Mouse (Mus musculus) retina, adult 2 months (tissue): Measurements from ENCODE around the gene Crot.
"Not testable (repeated sequence)": the region's sequence is repeated elsewhere in the genome, so short reads cannot be mapped to it uniquely, and the experiment has no call there.

Source experiments
- DNase-seq: peaks from one replicate; pipeline ENCODE4 v3.0.0-alpha.2; 2012; ENCODE audit warnings: low read depth, low spot score

Crot gene

GRCm38 (mm10) chr5:8995966-8996685, 998 bp downstream of the Crot start:
- no peak for DNase-seq

GRCm38 (mm10) chr5:8991626-8992025, 5.5 kb downstream of the Crot start:
- DNase-seq = no peak

GRCm38 (mm10) chr5:8990526-8990925, 6.6 kb downstream of the Crot start:
- DNase-seq = no peak

- DNase-seq = no peak
These were observed 9.2 kb downstream of the Crot start for GRCm38 (mm10) chr5:8987925-8988324.

- DNase-seq = no peak
These were observed 11.7 kb downstream of the Crot start for GRCm38 (mm10) chr5:8985470-8985869.

- no peak for DNase-seq
These were observed 22.4 kb downstream of the Crot start for GRCm38 (mm10) chr5:8974721-8975120.

- no peak for DNase-seq
These were observed 24.8 kb downstream of the Crot start for GRCm38 (mm10) chr5:8972355-8972754.

GRCm38 (mm10) chr5:8970694-8971093, 26.4 kb downstream of the Crot start:
- DNase-seq = no peak

- DNase-seq = no peak
These were observed 32.6 kb downstream of the Crot start for GRCm38 (mm10) chr5:8964487-8964886.

GRCm38 (mm10) chr5:8960534-8960933, 36.6 kb downstream of the Crot start:
- DNase-seq = no peak

- no peak for DNase-seq
These were observed 41.6 kb downstream of the Crot start for GRCm38 (mm10) chr5:8955544-8955943.

- DNase-seq = no peak
These were observed 43.5 kb downstream of the Crot start for GRCm38 (mm10) chr5:8953660-8954059.

- peak; percentile 39 for DNase-seq
These were observed 49.6 kb downstream of the Crot start for GRCm38 (mm10) chr5:8947423-8948110.

GRCm38 (mm10) chr5:8943836-8944235, 53.3 kb downstream of the Crot start:
- DNase-seq = no peak

- not testable (repeated sequence) for DNase-seq
These were observed 55.9 kb downstream of the Crot start for GRCm38 (mm10) chr5:8941266-8941665.

- DNase-seq = no peak
These were observed 59.2 kb downstream of the Crot start for GRCm38 (mm10) chr5:8937965-8938364.

GRCm38 (mm10) chr5:8928440-8928839, 68.7 kb downstream of the Crot start:
- DNase-seq = no peak

- no peak for DNase-seq
These were observed 80.1 kb downstream of the Crot start for GRCm38 (mm10) chr5:8917069-8917468.

GRCm38 (mm10) chr5:8916400-8916799, 80.7 kb downstream of the Crot start:
- DNase-seq = no peak
